Mouse (Mus musculus) hematopoietic stem cell, adult 5-6 weeks (primary cell): ENCODE measurements around the gene Mrpl42. TPM values are rescaled to one million over a fixed set of nuclear protein-coding genes. Genes with fewer than 3 reads are reported as not detected.

Experiments
- ATAC-seq, 2 experiments: fragments of 125-278 bp in 1 of 2; replicated peaks in 1 of 2; 2 replicates each; pipeline ENCODE4 v1.8.0; 2016 to 2017; ENCODE audit warnings: inconsistent platforms in 2 of 2, mild to moderate bottlenecking in 2 of 2, moderate number of reproducible peaks in 2 of 2, low read depth in 1 of 2, moderate TSS enrichment in 1 of 2; ENCODE audit not compliant: low FRiP score in 2 of 2, poor library complexity in 2 of 2, severe bottlenecking in 2 of 2, insufficient read depth in 1 of 2, low TSS enrichment in 1 of 2
- total RNA-seq: library from RNA; stranded (forward); fragments of 172-1452, 232-1000 nt; gene quantifications from 2 replicates; pipeline ENCODE4 v1.2.3, GENCODE M21; 2017

Mrpl42 gene
- total RNA-seq, 1 experiment from 2014 or later, result 186 TPM

GRCm38 (mm10) chr10:95438941-95439340 lies 62.8 kb downstream of the Mrpl42 start:
- no peak for ATAC-seq

Other genes with a start within 250 kb of the Mrpl42 start
- 5.4 and 5.8 TPM in 2 replicates for gene Cradd, start 177.8 kb downstream of the Mrpl42 start, total RNA-seq
- gene Socs2, start 84.8 kb downstream of the Mrpl42 start, total RNA-seq, result 1.5 and 3.8 TPM in 2 replicates
- 145 and 162 TPM in 2 replicates for gene Ube2n, start 13.2 kb upstream of the Mrpl42 start, total RNA-seq
- gene Nudt4, start 62.2 kb upstream of the Mrpl42 start, total RNA-seq, result 40.6 and 49.2 TPM in 2 replicates
- 1.7 TPM in 1 of 2 replicates, not detected in the other for gene Anapc15-ps, start 171.5 kb upstream of the Mrpl42 start, total RNA-seq